Mouse (Mus musculus) urinary bladder, postnatal 4 days (tissue): Measurements from ENCODE around the gene Coa3.

Experiments
- DNase-seq, 2 experiments: peaks; one replicate each; pipeline ENCODE4 v3.0.0; 2021 to 2022; ENCODE audit warnings: low spot score in 2 of 2

Coa3 gene

DNA sequence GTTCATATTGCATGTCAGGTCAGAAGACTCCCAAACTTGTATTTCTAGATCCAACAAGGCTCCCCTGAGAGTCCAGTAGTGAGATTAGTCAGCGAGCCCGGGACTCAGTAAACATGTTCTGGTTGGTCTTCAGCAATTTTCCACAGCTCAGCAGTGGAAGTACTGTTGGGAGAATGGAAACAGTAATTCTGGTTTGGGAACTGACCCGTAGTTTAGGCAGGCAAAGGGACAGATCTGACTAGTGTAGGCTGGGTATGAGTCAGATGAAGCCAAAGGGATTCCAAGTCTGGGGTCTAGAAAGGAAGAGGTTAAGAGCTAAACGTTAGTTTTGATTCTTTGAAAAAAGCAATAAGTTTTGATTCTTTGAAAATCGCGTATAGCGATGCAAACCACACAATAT is 26.0 kb downstream of the Coa3 start:
- DNase-seq: no peak

DNA sequence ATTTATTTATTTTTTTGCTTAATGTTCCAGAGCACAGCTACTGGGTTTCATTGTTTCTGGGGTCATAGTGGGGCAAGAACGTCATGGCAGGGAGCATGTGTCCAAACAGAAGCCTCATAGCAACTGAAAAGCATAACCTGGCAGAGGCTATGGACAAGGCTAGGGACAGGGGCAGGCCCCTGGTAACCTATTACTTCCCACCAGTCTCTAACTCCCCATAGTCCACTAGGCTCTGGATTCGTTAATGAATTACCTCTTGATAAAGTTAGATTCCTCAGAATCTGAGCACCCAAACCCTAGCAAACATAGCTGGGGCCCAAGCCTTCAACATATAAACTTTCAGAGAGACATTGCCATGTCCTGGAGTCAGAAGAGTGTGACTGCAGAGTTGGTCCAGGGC is 27.9 kb downstream of the Coa3 start:
- no peak for DNase-seq

GRCm38 (mm10) chr11:101248258-101248994 is 30.5 kb downstream of the Coa3 start:
- no peak for DNase-seq

GRCm38 (mm10) chr11:101247521-101248030 is 31.3 kb downstream of the Coa3 start:
- DNase-seq: no peak

DNA sequence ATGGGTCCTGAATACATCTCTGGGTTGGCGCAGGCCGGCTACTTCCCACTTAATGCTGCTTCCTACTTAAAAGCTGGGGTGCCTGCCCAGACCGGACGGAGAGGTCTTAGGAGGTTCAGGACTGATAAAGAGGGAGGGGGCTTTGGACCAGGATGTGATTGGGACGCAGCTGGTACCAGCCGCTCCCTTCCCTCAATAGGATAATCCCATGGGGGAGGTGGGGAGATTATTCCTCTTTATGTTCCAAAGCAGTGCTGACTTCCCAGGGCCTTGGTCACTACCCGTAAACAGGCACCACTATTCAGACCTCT is 32.3 kb downstream of the Coa3 start:
- no peak for DNase-seq

DNA sequence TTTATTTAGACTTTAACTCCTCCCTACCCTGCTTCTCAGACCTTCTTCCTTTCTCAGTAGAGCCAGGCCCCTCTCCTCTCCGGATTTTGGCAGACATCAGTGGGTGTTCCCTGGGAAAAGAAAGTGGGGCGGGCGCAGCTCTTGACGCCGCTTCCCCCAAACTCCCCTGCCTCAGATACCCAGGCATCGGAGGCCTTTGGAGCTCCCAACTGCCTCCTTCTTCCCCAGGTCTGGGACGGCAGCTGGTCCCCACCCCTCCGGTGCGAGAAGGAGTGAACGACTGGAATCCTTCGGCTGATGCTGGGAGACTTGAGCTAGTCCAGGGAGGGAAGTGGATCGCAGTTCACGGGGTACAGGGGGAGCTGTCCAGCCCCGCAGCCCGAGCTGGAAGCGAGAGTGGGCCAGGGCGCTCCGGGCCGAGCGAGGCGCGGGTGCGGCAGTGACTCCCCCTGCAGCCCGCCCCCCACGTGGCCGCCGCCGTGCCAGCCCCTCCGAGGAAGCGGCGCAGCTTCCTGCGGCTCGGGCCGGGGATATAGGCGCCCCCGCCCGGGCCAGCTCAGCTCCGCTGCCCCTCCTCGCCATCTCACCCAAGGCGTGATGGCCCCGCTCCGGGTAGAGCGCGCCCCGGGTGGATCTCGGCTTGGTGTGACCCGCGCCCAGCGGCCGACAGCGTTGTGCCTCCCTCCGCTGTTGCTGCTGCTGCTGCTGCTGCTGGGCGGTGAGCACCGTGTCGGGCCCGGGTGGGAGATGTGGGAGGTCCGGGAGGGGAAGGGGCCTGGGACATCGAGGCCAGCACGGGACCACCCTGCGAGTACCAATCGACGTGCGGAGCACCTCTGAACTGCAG is 32.8 kb downstream of the Coa3 start, which contains the start of gene Ramp2:
TSS of gene Ramp2 (plus strand) at position 174 of the 847 bp plus-strand sequence.
- peak in 1 of 2 experiments; percentile 65 for DNase-seq

DNA sequence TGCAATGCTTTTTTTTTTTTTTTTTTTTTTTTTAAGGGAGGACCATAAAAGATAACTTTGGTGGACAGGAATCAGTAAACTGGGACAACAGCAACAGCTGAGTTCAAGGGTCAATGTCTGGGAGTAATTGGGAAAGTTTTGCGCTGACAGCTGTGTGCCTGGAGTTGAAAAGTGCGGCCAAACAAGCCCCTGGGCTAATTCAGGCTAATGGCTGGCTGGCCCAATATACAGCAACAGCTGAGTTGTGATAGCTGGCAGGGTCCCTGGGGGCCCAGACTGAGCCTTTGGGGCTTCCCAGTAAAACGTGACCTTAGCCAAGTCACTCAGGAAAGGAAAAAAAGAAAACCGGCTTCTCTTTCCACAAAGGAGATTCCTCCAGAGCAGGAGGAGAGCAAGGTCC is 33.8 kb downstream of the Coa3 start:
- DNase-seq: no peak

DNA sequence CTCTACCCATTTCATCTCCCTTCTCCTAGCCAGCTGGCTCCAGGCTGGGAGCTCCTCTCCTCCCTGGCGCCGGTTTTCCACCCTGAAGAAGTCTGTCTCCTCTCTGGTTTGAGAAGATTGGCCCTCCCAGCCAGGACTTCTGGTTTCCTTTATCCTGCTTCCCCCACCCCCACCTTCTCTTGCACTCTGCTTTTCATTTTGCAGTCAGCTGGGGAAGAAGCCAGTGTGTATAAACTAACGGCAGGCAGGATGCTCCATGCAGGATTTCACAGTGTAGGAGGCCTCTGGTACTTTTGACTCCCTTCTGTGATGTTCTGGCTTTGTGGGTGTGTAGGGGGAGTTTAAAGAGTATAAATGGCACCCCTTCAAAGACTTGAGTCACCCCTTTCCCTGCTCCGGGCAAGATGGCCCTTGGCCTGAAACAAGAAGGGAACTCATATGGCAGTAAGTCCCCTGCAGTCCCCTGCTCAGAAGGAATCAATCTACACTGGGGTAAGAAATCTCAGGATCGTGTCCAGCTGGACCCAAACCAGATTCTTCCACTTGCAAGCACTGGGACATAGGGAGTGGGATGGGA is 40.8 kb downstream of the Coa3 start:
- no peak for DNase-seq

DNA sequence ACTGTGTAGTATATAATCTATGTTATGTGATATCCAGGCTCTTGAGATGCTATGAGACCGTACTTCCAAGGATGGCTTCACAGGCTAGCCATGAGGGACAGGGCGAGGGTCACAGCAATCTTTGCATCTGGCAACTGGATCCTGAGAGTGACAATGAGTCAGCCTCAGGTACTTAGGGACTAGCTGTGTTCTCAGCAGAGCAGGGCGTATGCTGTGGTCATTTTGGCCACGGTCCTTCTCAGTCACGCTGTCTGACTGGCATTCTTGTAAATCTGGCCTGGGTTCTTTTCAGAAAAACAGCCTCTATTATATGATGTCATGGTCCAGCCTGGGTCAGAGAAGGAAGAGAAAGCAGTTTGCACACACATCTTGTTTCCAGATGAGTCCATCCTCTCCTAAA is 42.1 kb downstream of the Coa3 start:
- no peak for DNase-seq

DNA sequence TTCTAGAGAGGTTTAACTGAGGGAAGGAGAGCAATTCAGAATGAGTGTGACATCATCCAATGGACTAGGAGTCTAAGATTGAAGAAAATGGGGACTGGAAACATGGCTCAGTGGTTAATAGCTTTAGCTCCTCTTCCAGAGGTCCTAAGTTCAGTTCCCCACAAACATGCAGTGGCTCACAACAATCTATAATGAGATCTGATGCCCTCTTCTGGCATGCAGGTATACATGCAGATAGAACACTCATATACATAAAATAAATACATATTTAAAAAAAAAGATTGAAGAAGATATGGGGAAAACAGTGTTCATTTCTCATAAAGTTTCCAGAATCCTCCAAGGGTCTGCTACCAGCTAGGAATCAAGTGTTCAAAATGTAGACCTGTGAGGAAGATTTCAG is 43.5 kb downstream of the Coa3 start:
- DNase-seq: no peak

DNA sequence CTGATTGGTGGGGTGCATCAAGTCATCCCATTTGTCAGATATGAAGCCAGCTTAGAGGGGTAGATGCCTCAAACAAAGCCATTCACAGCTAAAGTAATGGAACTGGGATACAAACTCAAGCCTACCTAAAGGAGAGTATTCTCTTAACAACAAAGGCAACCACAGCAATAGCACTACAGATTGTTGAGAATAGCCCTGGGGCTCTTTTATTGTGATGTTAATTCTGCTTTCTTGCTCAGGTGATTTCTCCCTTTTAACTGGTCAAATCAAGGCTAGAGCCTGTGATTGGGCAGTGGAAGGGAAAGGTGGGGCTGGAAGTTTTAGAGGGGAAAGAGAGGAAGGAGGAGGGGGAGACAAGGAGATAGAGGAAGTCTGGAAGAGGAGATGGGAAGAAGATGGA is 44.8 kb downstream of the Coa3 start:
- no peak for DNase-seq

DNA sequence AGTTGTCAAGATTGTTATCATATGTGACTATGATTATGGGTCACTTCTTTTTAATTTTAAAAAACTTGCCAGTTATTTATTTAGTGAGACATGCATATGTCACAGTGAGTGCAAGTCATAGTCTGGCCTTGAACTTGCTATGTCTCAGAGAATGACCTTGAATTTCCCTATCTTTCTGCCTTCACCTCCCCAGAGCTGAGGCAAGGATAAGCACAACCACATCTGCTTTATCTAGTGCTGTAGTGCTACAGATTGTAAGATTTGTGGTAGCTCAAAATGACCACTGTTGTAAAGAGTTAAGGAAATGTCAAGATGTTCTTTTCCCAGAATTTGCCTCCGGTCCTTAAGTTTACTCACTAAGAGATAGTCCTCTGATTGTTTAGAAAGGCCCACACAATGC is 45.7 kb downstream of the Coa3 start:
- DNase-seq: no peak

GRCm38 (mm10) chr11:101232010-101232839 is 46.7 kb downstream of the Coa3 start:
- DNase-seq: peak in 1 of 2 experiments; percentile 34

- peak; percentile 63 to 71 for DNase-seq
These were observed 47.7 kb downstream of the Coa3 start for GRCm38 (mm10) chr11:101230991-101231871.

DNA sequence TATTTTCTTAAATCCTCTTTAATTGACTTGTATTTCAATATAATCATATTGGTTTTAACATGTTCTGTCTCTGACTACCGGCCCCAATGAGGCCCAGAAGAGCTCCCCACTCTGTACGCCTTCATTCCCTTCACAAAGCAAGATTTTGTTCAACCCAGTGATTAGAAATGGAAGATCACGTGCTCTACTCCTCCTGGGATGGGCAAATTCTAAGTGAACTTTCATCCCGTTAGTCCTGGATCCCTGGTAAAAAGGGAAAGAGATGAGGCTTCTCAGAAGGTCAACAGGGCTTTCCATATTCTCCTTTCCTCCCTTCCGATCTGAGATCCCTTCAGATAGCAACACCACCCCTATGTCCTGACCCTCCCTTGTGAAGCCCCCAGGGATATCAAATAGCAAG is 48.4 kb downstream of the Coa3 start:
- no peak for DNase-seq

DNA sequence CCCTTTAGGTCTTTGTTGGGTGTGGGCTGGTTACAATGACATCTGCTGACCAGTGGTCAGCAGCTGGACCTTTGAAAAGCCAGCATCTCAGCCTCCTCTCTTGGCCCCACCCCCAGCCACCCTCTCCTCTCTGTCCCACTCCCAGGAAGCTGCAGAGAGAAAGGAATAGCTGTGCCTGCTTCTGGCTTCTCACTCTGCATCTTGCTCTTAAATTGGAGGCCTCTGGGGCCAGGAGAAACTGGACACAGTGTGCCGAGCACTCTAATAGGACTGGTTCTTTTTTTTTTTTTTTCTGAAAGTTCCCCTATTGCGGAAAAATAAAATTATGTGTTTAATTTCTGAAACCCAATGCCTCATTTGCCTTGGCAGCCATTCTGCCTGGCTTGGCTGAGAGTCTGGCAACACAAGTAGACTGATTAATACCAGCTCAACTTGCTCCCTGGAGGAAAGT is 48.8 kb downstream of the Coa3 start:
- DNase-seq: peak in 1 of 2 experiments; percentile 62

DNA sequence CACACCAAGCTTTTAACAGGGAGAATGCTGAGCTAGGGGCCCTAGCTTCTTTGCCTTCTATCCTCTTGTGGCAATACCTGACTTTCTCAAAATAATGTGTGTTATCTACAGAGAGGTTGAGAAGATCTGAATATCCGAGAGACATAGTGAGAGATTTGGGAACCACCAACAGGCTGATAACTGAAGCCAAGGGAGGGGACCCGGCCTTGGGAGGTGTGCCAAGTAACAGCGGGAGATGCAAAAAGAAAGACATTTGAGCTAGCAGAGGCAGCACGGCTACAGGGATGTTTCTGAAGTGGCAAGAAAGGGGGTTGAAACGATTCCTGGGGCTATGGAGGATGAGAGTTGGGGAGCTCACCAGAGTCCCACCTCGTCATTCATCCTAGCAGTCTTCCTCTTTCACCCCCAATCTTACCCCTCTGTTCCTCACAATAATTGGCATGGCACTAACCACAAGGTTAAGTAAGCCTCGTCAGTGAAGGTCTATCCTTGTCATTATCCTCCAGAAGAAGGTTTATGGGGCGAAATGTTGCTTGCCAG is 49.5 kb downstream of the Coa3 start:
- no peak for DNase-seq
